Mouse (Mus musculus): ENCODE measurements at regions not wholly inside any gene's neighbourhood (a gene's known extent, or its start where the extent isn't known, plus 50 kb on each side); places are given as distances from the start of the nearest gene placed in this dataset.

DNA sequence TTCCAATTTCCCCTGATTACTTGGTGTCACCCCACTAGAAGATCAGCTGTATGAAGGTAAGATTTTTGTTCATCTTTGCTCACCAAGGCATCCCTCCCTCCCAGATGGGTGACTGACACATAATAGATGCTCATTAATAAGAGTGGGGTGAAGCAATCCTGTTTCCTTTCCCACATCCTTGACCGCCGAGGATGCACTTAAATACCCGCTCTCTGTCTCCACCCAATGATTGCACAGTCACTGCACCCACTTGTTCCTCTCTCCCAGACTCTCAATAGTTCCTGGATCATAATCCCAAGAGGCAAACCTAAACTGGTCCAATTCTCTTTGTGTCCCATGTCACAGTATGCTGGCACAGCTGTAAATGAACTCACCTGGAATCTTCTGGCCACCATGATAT, 86.4 kb upstream of the Ccn6 start:
- no peak for DNase-seq (ENCODE audit: low read depth)

GRCm38 (mm10) chr10:39248486-39248885, 84.9 kb upstream of the Ccn6 start:
- no peak for DNase-seq (ENCODE audit: low read depth)

DNA sequence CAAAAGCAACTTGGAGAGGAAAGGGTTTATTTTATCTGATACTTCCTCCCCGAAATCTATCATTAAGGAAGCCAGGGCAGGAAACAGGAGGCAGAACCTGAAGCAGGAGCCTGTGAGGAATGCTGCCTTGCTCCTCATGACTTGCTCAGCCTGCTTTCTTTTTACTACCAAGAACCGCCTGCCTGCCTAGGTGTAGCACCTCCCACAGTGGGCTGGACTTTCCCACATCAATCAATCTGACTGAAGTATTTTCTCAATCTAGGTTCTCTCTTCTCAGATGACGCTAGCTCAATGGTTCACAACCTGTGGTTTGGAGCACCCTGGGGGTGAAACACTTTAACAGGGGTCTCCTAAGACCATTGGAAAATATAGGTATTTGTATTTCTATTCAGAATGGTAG, 83.4 kb upstream of the Ccn6 start:
- DNase-seq (ENCODE audit: low read depth) = peak; percentile 34

- DNase-seq (ENCODE audit: low read depth) = no peak
Observed at GRCm38 (mm10) chr10:39245141-39245540, 81.5 kb upstream of the Ccn6 start.

DNA sequence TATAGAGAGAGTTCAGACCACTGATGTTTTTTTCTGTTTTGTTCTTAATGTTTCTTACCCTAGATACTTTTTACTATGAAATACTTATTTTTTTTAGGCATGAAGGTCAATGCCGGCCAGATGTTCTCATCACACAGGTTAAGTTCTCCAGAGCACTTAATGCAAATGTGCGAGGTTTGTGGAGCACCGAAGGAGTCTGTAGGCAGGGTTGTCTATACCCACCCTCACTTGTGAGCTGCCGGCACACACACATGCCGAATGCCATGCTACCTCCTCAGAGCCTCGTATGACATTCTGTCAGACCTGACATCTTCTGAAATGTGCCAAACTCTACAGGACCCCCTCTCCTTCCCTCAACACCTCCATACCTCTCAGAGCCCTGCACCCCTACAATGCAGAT, 80.5 kb upstream of the Ccn6 start:
- no peak for DNase-seq (ENCODE audit: low read depth)

DNA sequence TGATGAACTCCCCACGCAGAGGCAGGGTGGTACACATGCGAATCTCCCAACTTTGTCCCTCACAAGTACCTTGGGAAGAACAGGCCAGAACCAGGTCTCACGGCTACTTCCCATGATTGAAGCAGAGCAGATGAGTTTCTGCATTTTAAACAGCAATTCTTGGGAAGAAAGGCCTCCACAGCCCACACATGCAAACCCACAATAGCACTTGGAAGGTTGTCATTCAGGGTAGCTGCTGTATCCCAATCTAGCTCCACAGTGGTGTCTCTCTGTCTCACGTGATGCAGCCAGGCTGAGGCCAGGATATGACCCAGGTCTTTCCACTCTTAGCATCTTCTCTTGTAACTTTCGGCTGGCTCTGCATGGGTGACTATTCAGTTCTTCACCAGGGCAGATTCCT, 78.8 kb upstream of the Ccn6 start:
- DNase-seq (ENCODE audit: low read depth) = no peak

- DNase-seq (ENCODE audit: low read depth) = peak; percentile 69
Observed at GRCm38 (mm10) chr10:39241922-39242321, 78.3 kb upstream of the Ccn6 start.

- no peak for DNase-seq (ENCODE audit: low read depth)
Observed at GRCm38 (mm10) chr10:39241486-39241885, 77.9 kb upstream of the Ccn6 start.

DNA sequence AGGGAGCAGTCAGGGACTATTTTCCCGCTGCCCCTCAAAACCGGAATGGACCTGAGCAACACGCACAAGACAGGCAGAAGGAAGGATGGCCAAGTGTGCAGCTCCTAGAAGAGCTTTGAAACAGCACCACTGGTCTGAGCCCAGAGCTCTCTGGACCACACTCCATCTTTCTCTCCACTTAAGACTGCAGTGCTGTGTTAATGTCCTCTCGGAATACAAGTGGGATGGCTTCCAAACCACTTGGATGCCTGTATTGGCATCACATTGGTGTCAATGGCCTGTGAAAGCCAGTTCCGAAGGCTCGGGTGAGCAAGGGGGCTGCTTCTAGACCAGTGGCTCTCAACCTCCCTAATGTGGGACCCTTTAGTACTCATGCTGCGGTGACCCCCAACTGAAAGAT, 77.4 kb upstream of the Ccn6 start:
- DNase-seq (ENCODE audit: low read depth) = no peak

GRCm38 (mm10) chr10:39240178-39240791, 76.7 kb upstream of the Ccn6 start:
- DNase-seq (ENCODE audit: low read depth) = no peak

GRCm38 (mm10) chr10:39239498-39240177, 76.0 kb upstream of the Ccn6 start:
- peak; percentile 87 for DNase-seq (ENCODE audit: low read depth)

DNA sequence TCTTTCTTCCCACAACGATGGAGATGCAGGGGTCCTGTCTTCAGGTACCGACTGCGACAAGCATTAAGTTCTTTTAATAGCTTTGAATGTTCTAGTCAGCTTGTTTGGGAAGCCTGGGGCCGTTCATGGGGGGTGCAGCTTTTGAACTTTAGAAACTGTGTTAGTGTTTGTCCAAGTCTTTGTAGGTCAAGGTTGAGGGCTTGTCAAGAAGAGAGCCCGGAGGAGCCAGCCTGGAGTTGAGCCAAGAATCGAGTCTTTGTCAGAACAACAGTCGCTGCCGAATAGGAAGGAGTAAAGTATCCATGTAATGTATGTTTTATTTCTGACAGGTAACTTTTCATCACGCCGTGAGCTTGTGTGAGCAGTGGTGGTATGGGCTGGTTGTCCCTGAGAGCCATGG, 75.0 kb upstream of the Ccn6 start:
- no peak for DNase-seq (ENCODE audit: low read depth)

DNA sequence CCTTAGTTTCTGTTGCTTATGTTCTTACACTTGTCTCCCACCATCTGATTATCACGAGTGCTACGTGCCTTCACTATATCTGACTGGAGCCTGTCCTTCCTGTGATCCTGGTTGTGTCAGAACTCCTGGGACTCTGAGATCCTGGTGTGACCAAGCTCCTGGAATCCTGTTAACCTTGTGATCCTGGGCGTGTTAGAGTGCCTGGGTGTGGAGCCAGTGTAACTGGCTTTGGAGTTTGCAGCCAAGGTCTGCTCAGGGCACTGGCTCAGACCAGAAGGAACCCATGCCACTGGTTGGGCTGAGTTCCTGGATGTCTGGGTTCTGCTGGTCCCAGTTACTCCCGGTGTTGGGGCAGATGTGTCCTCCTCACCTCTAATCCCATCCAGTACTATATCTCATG, 74.0 kb upstream of the Ccn6 start:
- no peak for DNase-seq (ENCODE audit: low read depth)

GRCm38 (mm10) chr10:39233926-39234450, 70.4 kb upstream of the Ccn6 start:
- DNase-seq (ENCODE audit: low read depth) = no peak

- DNase-seq (ENCODE audit: low read depth) = no peak
Observed at GRCm38 (mm10) chr10:39233191-39233590, 69.6 kb upstream of the Ccn6 start.

DNA sequence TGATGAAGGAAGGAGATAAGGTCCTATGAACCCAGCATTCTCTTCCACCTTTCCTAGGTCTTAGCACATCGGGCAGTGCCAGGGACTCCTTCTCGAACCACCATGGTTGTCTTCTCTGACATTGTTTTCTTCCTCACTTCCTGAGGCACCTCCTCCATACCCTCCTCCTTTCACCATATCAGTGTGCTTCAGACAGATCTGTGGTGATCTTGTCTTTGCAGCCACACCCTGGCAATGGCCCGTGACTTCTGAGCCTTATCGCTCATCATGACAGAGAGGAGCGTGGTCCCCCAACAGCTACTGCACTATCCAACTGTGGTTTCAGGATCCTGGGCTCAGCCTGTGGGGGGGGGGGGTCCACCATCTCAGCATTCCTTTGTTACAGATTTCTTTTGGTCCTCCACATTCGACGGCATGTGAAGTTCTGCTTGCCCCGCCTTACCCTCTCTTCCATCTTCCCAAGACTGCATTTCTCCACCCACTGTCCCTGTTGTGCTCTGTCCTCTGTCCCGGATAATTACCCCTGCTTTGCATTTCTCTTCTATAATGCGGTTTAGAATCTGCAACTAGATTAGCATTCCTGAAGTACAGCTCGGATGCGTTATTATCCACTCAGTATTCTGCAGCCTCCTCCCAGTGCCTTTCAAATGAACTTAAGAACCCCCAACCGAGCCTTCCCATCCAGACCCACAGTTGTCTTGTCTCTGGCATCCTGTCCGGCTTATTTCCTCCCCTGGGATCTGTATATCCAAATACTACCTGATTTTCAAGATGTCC, 67.2 kb upstream of the Ccn6 start:
- peak; percentile 40 for DNase-seq (ENCODE audit: low read depth)

DNA sequence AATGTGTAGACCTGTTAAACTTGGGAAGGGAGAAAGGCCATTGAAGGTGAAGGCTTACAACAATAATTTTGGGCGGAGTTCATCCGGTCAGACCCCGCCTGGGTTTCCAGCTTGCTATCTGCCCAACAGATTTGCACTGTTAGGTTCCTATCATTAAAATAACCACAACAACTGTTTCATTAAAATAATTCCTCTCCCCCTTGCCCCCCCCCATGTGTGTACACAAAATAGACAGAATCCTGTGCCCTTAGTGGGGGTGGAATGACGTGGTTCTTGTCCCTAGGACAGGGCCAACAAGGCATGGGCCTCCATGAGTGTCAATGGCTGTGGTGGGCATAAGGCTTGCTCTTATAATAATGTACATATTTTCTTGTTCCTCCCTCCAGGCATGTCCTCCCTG, 65.6 kb upstream of the Ccn6 start:
- no peak for DNase-seq (ENCODE audit: low read depth)

GRCm38 (mm10) chr10:39228027-39228426, 64.4 kb upstream of the Ccn6 start:
- no peak for DNase-seq (ENCODE audit: low read depth)

DNA sequence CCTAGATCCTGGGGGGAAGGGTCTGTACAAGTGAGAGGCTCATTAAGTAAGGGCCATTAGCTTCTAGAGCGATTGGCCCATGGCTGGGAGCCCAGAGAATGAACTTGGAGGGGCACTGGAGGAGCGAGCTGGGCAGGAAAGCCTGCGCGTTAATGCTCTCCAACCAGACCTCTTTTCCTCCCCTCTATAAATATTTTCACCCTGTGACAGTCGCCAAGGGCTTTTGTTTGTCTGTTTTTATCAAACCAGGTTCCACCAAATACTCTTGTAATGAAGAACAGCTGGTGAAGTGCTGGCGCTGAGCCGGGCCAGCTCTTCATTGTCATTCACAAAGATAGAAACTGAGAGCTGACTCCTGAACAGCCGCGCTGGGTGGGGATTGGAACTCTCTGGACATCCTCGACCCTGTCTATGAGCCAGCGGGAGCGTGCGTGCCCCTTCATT, 63.9 kb upstream of the Ccn6 start:
- DNase-seq (ENCODE audit: low read depth) = no peak

- no peak for DNase-seq (ENCODE audit: low read depth)
Observed at GRCm38 (mm10) chr10:39226518-39226917, 62.9 kb upstream of the Ccn6 start.

DNA sequence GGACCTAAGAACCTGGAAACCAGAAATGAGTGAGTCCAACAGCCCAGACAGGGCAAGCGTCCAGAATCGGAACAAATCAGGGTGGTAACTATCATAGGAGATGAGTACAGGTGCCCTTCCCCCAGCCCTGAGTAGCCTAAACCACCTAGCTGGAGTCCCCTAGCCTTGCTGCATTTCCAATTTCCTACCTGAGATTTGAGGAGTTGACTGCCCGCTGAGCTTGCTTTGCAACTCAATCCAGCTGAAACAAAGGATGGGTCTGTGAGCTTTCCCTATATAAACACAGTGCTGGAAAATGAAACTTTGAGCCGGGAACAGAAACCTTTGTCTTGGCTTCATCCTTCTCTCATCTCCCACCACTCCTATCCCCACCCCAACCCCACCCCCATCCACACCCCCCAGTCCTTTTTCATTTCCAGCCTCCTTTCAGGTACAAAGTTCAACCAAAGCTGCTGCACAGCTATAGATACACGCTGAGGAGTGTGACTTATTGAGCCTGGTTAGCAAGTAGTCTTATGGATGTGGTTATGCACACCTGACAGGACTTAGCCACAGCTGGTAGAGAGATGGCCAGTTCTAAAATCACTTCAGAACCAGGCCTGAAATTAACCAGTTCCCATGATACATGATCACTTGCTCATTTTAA, 61.0 kb upstream of the Ccn6 start:
- DNase-seq (ENCODE audit: low read depth) = no peak

DNA sequence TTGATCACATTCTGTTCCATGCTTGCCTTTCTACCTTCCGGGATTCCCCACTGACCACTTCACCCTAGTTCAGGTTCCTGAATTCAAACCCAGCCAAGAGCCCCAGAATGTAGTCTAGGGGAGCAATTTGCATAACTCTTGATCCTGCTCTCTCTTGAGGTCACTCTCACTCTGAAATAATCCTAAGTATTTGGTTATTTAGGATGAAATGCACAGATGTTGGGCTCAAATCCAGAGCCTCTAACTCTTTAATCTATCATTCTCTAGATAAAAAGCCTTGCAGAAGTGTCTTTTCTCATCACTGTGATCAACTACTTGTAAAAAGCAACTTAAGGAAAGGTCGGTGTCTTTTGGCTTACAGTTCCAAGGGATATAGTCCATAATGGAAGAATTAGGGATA, 57.4 kb upstream of the Ccn6 start:
- no peak for DNase-seq (ENCODE audit: low read depth)

DNA sequence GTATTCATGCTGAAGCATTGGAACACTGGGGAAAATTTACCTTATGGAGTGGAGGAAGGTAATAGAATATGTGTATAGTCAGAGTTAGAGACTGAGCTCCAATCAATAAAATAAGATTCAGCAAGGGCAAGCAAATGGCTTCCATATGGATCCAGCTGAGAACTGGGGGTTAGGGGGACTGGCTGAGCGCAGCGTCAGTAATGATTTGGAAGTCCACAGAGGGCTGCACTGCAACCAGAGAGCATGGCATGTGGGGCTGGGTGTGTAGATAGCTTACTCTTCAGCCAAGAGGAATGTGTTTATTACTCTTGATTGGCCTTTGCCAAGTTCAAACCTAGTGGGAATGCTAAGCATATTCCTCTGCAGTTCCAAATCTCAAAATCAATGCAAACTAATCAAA, 55.8 kb upstream of the Ccn6 start:
- DNase-seq (ENCODE audit: low read depth) = no peak
